Mouse (Mus musculus): ENCODE data around the gene Olfr488.

GRCm38 (mm10) chr7:108258247-108258646 lies at the start of gene Olfr488:
- TF ChIP-seq CTCF (IDR thresholded peaks at IDR 0.05; ENCODE audit: low read depth) (no peak), EP300 (IDR thresholded peaks at IDR 0.05; ENCODE audit: low read depth) (no peak)
